Comparison of ENCODE assay signal across 10 mouse cellular contexts in the genomic region with DNA sequence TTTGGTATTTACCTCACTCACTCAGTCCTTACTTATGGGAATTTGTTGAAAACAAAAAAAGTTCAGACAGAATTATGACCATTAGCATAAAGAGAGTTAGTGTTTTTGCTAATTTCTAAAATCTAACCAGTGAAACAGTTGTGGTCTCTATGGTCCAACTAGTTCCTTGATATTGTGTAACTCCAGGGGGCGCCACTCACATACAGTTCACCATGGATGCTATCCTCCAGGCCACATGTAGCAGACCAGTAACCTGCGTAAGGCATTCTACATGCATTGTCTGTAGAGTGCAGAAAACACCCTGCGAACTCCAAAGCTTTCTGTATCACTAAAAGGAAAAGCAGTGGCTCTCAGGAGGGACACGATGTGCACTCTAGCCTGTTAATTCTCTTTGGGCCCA.
DNase-seq lines count a peak whose midpoint lies in the region; ATAC-seq and TF ChIP-seq lines count a peak whose summit lies in the region.
"Had no signal": no experiment of that assay in that cellular context is flagged by ENCODE, and none has a peak within 500 bp of the region (broad histone marks: within the 10 kb centered on the region; RNA-seq: fewer than 3 reads in every experiment).

No protein-coding gene starts in this region.

- H3K4me1 ChIP-seq in forebrain, embryonic 16.5 days (replicated peaks; ENCODE audit: control insufficient read depth, insufficient read depth, low read length) = no peaks in the 10 kb centered on the region
- no peaks in the 10 kb centered on the region for H3K4me1 ChIP-seq in liver, embryonic 14.5 days (replicated peaks; ENCODE audit: control insufficient read depth in 2 of 2, insufficient read depth in 2 of 2, low read length in 1 of 2)
- H3K4me1 ChIP-seq: embryonic facial prominence, embryonic 13.5 days; limb, embryonic 15.5 days had no signal

- no peaks in the 10 kb centered on the region for H3K27me3 ChIP-seq in forebrain, embryonic 16.5 days (replicated peaks; ENCODE audit: control insufficient read depth, insufficient read depth, low read length)
- no peaks in the 10 kb centered on the region for H3K27me3 ChIP-seq in liver, embryonic 14.5 days (ENCODE audit: control insufficient read depth, insufficient read depth, low read length)
- H3K27me3 ChIP-seq: embryonic facial prominence, embryonic 13.5 days; limb, embryonic 15.5 days had no signal

- H3K27ac ChIP-seq in forebrain, embryonic 16.5 days (ENCODE audit: low read length) = no peak overlapping the region
- H3K27ac ChIP-seq in liver, embryonic 14.5 days = no peak overlapping the region
- H3K27ac ChIP-seq: embryonic facial prominence, embryonic 13.5 days; limb, embryonic 15.5 days had no signal

- H3K4me3 ChIP-seq in forebrain, embryonic 16.5 days (replicated peaks; ENCODE audit: low read length) = no peak overlapping the region
- H3K4me3 ChIP-seq in liver, embryonic 14.5 days (ENCODE audit: insufficient read depth in 1 of 2, low read depth in 2 of 2, low read length in 2 of 2) = no peak overlapping the region
- H3K4me3 ChIP-seq: embryonic facial prominence, embryonic 13.5 days; limb, embryonic 15.5 days had no signal

- no peaks in the 10 kb centered on the region for H3K36me3 ChIP-seq in forebrain, embryonic 16.5 days (ENCODE audit: control insufficient read depth, insufficient read depth)
- no peaks in the 10 kb centered on the region for H3K36me3 ChIP-seq in liver, embryonic 14.5 days (replicated peaks; ENCODE audit: control insufficient read depth, insufficient read depth, low read depth)
- H3K36me3 ChIP-seq: embryonic facial prominence, embryonic 13.5 days; limb, embryonic 15.5 days had no signal

- ATAC-seq in cerebellum, adult (ENCODE audit: insufficient number of reproducible peaks, low FRiP score, low TSS enrichment) = peak; percentile 69; the same call in 1 of the 2 replicates
- ATAC-seq in forebrain, embryonic 16.5 days = peak; percentile 69; the same call in 1 of the 2 replicates
- peak; percentile 47; the same call in 1 of the 2 replicates for ATAC-seq in liver, embryonic 14.5 days (ENCODE audit: insufficient read depth)
- no peak for ATAC-seq in erythroid progenitor cell, adult 5-6 weeks (replicated peaks; ENCODE audit: low FRiP score, poor library complexity, severe bottlenecking)

- 48% methylated on average over 4 of the region's 4 CpGs for WGBS in forebrain, embryonic 16.5 days
- 43% methylated on average over 4 of the region's 4 CpGs for WGBS in liver, embryonic 14.5 days (ENCODE audit: insufficient replicate concordance)

- no peak overlapping the region for H3K4me2 ChIP-seq in forebrain, embryonic 16.5 days (ENCODE audit: low read length)
- H3K4me2 ChIP-seq in liver, embryonic 14.5 days (ENCODE audit: low read depth) = no peak overlapping the region
- H3K4me2 ChIP-seq: embryonic facial prominence, embryonic 13.5 days; limb, embryonic 15.5 days had no signal

- TF ChIP-seq EP300 in liver, embryonic 14.5 days (IDR thresholded peaks at IDR 0.05; ENCODE audit: low read depth) = no peak

- H3K9me3 ChIP-seq in forebrain, embryonic 16.5 days (ENCODE audit: control insufficient read depth, low read length) = no peaks in the 10 kb centered on the region
- no peaks in the 10 kb centered on the region for H3K9me3 ChIP-seq in liver, embryonic 14.5 days (ENCODE audit: control insufficient read depth, low read length)
- H3K9me3 ChIP-seq: embryonic facial prominence, embryonic 13.5 days; limb, embryonic 15.5 days had no signal

- H3K9ac ChIP-seq in forebrain, embryonic 16.5 days (replicated peaks; ENCODE audit: low read depth, low read length) = no peak overlapping the region
- no peak overlapping the region for H3K9ac ChIP-seq in liver, embryonic 14.5 days (replicated peaks)
- H3K9ac ChIP-seq: embryonic facial prominence, embryonic 13.5 days; limb, embryonic 15.5 days had no signal

- peak; percentile 68 for TF ChIP-seq CTCF in liver, embryonic 14.5 days (IDR thresholded peaks at IDR 0.05; ENCODE audit: low read depth)

- DNase-seq in thymus, postnatal 4 days = peak; percentile 41
- no peak for DNase-seq in thymus, postnatal 36 days
- peak; percentile 78 for DNase-seq in kidney, adult 9 months
- peak; percentile 14 to 20 (median 18) for DNase-seq in liver, embryonic 14.5 days (ENCODE audit: low read depth in 3 of 3, low spot score in 3 of 3)
- DNase-seq in retina, embryonic 14.5 days (ENCODE audit: low spot score) = peak; percentile 80

Comparison
In these comparisons a context has a peak if more than half of its experiments do, and no peak if none do; other contexts are left out.
1. DNase-seq: peak in thymus, postnatal 4 days (single experiment), kidney, adult 9 months (single experiment), liver, embryonic 14.5 days (3 of 3) and retina, embryonic 14.5 days (single experiment); none in thymus, postnatal 36 days (0 of 2).